Mouse (Mus musculus): ENCODE results near the gene Chchd5.

The Chchd5 gene

GRCm38 (mm10) chr2:129166466-129167463 is 37.3 kb downstream of the Chchd5 start:
- H3K4me3 ChIP-seq (replicated peaks; ENCODE audit: low read length) = peak overlapping the region; percentile 24
- TF ChIP-seq POU5F1 (IDR thresholded peaks at IDR 0.05; ENCODE audit: borderline replicate concordance, low read length) (no peak), NANOG (IDR thresholded peaks at IDR 0.05; ENCODE audit: borderline replicate concordance, low read length) (peak; percentile 30; the same call in 1 of the 2 replicates)
- H3K36me3 ChIP-seq (ENCODE audit: insufficient read depth, low read length) = no peaks in the 10 kb centered on the region
- peaks cover 38% of the 10 kb centered on the region for H3K4me1 ChIP-seq (replicated peaks; ENCODE audit: low read depth, low read length)
- no peaks in the 10 kb centered on the region for H3K27me3 ChIP-seq (ENCODE audit: insufficient read depth, low read length)
- H3K9me3 ChIP-seq (ENCODE audit: low read length) = no peaks in the 10 kb centered on the region

- TF ChIP-seq CTCF (conservative IDR thresholded peaks at IDR 0.05; ENCODE audit: low read length) (no peak), POU5F1 (IDR thresholded peaks at IDR 0.05; ENCODE audit: borderline replicate concordance, low read length) (no peak; the same call in 1 of the 2 replicates), NANOG (IDR thresholded peaks at IDR 0.05; ENCODE audit: borderline replicate concordance, low read length) (no peak)
- Histone ChIP-seq H3K27me3 (ENCODE audit: insufficient read depth, low read length) (no peaks in the 10 kb centered on the region), H3K9me3 (ENCODE audit: low read length) (no peaks in the 10 kb centered on the region), H3K4me3 (replicated peaks; ENCODE audit: low read length) (peak overlapping the region; percentile 13; the same call in 1 of the 2 replicates), H3K36me3 (ENCODE audit: insufficient read depth, low read length) (no peaks in the 10 kb centered on the region), H3K4me1 (replicated peaks; ENCODE audit: low read depth, low read length) (peaks cover 60% of the 10 kb centered on the region)
Observed at GRCm38 (mm10) chr2:129173386-129173785, 43.9 kb downstream of the Chchd5 start.

GRCm38 (mm10) chr2:129174474-129174873 is 45.0 kb downstream of the Chchd5 start:
- H3K4me3 ChIP-seq (replicated peaks; ENCODE audit: low read length) = no peak overlapping the region
- TF ChIP-seq POU5F1 (IDR thresholded peaks at IDR 0.05; ENCODE audit: borderline replicate concordance, low read length) = no peak
- no peak; the same call in 1 of the 2 replicates for TF ChIP-seq CTCF (conservative IDR thresholded peaks at IDR 0.05; ENCODE audit: low read length)
- no peak for TF ChIP-seq NANOG (IDR thresholded peaks at IDR 0.05; ENCODE audit: borderline replicate concordance, low read length)
- H3K4me1 ChIP-seq (replicated peaks; ENCODE audit: low read depth, low read length) = peaks cover 67% of the 10 kb centered on the region
- no peaks in the 10 kb centered on the region for H3K36me3 ChIP-seq (ENCODE audit: insufficient read depth, low read length)
- no peaks in the 10 kb centered on the region for H3K9me3 ChIP-seq (ENCODE audit: low read length)
- H3K27me3 ChIP-seq (ENCODE audit: insufficient read depth, low read length) = no peaks in the 10 kb centered on the region

- TF ChIP-seq POU5F1 (IDR thresholded peaks at IDR 0.05; ENCODE audit: borderline replicate concordance, low read length) = no peak
- TF ChIP-seq CTCF (conservative IDR thresholded peaks at IDR 0.05; ENCODE audit: low read length) = no peak
- TF ChIP-seq NANOG (IDR thresholded peaks at IDR 0.05; ENCODE audit: borderline replicate concordance, low read length) = no peak
- no peaks in the 10 kb centered on the region for H3K36me3 ChIP-seq (ENCODE audit: insufficient read depth, low read length)
- no peaks in the 10 kb centered on the region for H3K27me3 ChIP-seq (ENCODE audit: insufficient read depth, low read length)
- H3K4me1 ChIP-seq (replicated peaks; ENCODE audit: low read depth, low read length) = peaks cover 72% of the 10 kb centered on the region
- H3K4me3 ChIP-seq (replicated peaks; ENCODE audit: low read length) = no peak overlapping the region
- H3K9me3 ChIP-seq (ENCODE audit: low read length) = no peaks in the 10 kb centered on the region
Observed at GRCm38 (mm10) chr2:129175636-129176035, 46.1 kb downstream of the Chchd5 start.

- Histone ChIP-seq H3K4me3 (replicated peaks; ENCODE audit: low read length) (0 out of 2 replicates have a peak overlapping the region, but pooled peaks have one; percentile 8), H3K4me1 (replicated peaks; ENCODE audit: low read depth, low read length) (peaks cover 83% of the 10 kb centered on the region), H3K36me3 (ENCODE audit: insufficient read depth, low read length) (no peaks in the 10 kb centered on the region), H3K27me3 (ENCODE audit: insufficient read depth, low read length) (no peaks in the 10 kb centered on the region), H3K9me3 (ENCODE audit: low read length) (no peaks in the 10 kb centered on the region)
- no peak for TF ChIP-seq POU5F1 (IDR thresholded peaks at IDR 0.05; ENCODE audit: borderline replicate concordance, low read length)
- no peak for TF ChIP-seq CTCF (conservative IDR thresholded peaks at IDR 0.05; ENCODE audit: low read length)
- no peak for TF ChIP-seq NANOG (IDR thresholded peaks at IDR 0.05; ENCODE audit: borderline replicate concordance, low read length)
Observed at GRCm38 (mm10) chr2:129176676-129177420, 47.3 kb downstream of the Chchd5 start.

GRCm38 (mm10) chr2:129177661-129178060 is 48.2 kb downstream of the Chchd5 start:
- Histone ChIP-seq H3K9me3 (ENCODE audit: low read length) (no peaks in the 10 kb centered on the region), H3K4me1 (replicated peaks; ENCODE audit: low read depth, low read length) (peaks cover 90% of the 10 kb centered on the region)

GRCm38 (mm10) chr2:129178182-129178908 is 48.8 kb downstream of the Chchd5 start:
- Histone ChIP-seq H3K36me3 (ENCODE audit: insufficient read depth, low read length) (no peaks in the 10 kb centered on the region), H3K9me3 (ENCODE audit: low read length) (no peaks in the 10 kb centered on the region), H3K4me1 (replicated peaks; ENCODE audit: low read depth, low read length) (peaks cover 90% of the 10 kb centered on the region), H3K4me3 (replicated peaks; ENCODE audit: low read length) (peak overlapping the region; percentile 57), H3K27me3 (ENCODE audit: insufficient read depth, low read length) (no peaks in the 10 kb centered on the region)
- TF ChIP-seq NANOG (IDR thresholded peaks at IDR 0.05; ENCODE audit: borderline replicate concordance, low read length) = peak; percentile 45; the same call in 1 of the 2 replicates
- TF ChIP-seq CTCF (conservative IDR thresholded peaks at IDR 0.05; ENCODE audit: low read length) = no peak
- no peak for TF ChIP-seq POU5F1 (IDR thresholded peaks at IDR 0.05; ENCODE audit: borderline replicate concordance, low read length)

More at GRCm38 (mm10) chr2:129177661-129178060, 48.2 kb downstream of the Chchd5 start:
- Histone ChIP-seq H3K36me3 (ENCODE audit: insufficient read depth, low read length) (no peaks in the 10 kb centered on the region), H3K27me3 (ENCODE audit: insufficient read depth, low read length) (no peaks in the 10 kb centered on the region), H3K4me3 (replicated peaks; ENCODE audit: low read length) (peak overlapping the region; percentile 57; the same call in 1 of the 2 replicates)
- TF ChIP-seq CTCF (conservative IDR thresholded peaks at IDR 0.05; ENCODE audit: low read length) (no peak), POU5F1 (IDR thresholded peaks at IDR 0.05; ENCODE audit: borderline replicate concordance, low read length) (no peak), NANOG (IDR thresholded peaks at IDR 0.05; ENCODE audit: borderline replicate concordance, low read length) (no peak)
